Mouse (Mus musculus) lung, adult 2 months (tissue): ENCODE measurements around the gene Rbfox2.

Experiments used
- CTCF ChIP-seq: fragments of 200-500 bp; IDR thresholded peaks from 2 replicates; pipeline ENCODE4 v1.5.1; 2011; ENCODE audit warnings: mild to moderate bottlenecking, low read length, control low read depth; ENCODE audit not compliant: insufficient read depth
- POLR2A ChIP-seq: fragments of 200-500 bp; IDR thresholded peaks from 2 replicates; pipeline ENCODE4 v1.6.1; 2011; ENCODE audit warnings: low read depth, mild to moderate bottlenecking, control low read depth, low read length, borderline replicate concordance; ENCODE audit errors: extremely low read depth

- TF ChIP-seq CTCF, result no peak
- no peak for TF ChIP-seq POLR2A
Measured at GRCm38 (mm10) chr15:77134483-77134882, 172.3 kb downstream of the Rbfox2 start.
